ENCODE assay signal across 9 mouse cellular contexts in genomic region chr7:114719381-114720131, GRCm38 (mm10). TPM values are rescaled to one million over a fixed set of nuclear protein-coding genes. Genes with fewer than 3 reads are reported as not detected.
DNase-seq lines count a peak whose midpoint lies in the region; ATAC-seq lines count a peak whose summit lies in the region.
"Had no signal": no experiment of that assay in that cellular context is flagged by ENCODE, and none has a peak within 500 bp of the region (broad histone marks: within the 10 kb centered on the region; RNA-seq: fewer than 3 reads in every experiment).

No protein-coding gene starts in this region.

- no peak overlapping the region for H3K27ac ChIP-seq in heart, embryonic 11.5 days (ENCODE audit: low read depth, low read length)
- H3K27ac ChIP-seq in kidney, embryonic 14.5 days (ENCODE audit: low read depth, low read length), result no peak overlapping the region

- H3K9me3 ChIP-seq in heart, embryonic 11.5 days (replicated peaks; ENCODE audit: control insufficient read depth, low read length), result no peaks in the 10 kb centered on the region
- no peaks in the 10 kb centered on the region for H3K9me3 ChIP-seq in kidney, embryonic 14.5 days (ENCODE audit: control insufficient read depth, low read length)

- H3K36me3 ChIP-seq in heart, embryonic 11.5 days (ENCODE audit: control insufficient read depth, insufficient read depth, low read length), result no peaks in the 10 kb centered on the region
- no peaks in the 10 kb centered on the region for H3K36me3 ChIP-seq in kidney, embryonic 14.5 days (ENCODE audit: control insufficient read depth, insufficient read depth, low read length)
- H3K36me3 ChIP-seq in splenic B cell, adult 2 months (ENCODE audit: control insufficient read depth, insufficient read depth, low read length, poor library complexity, severe bottlenecking), result no peaks in the 10 kb centered on the region

- no peak for ATAC-seq in heart, embryonic 11.5 days (replicated peaks; ENCODE audit: insufficient number of reproducible peaks, low FRiP score, low TSS enrichment)
- ATAC-seq in kidney, embryonic 14.5 days (ENCODE audit: low FRiP score, low TSS enrichment), result peak; percentile 78

- H3K27me3 ChIP-seq in heart, embryonic 11.5 days (ENCODE audit: control insufficient read depth, insufficient read depth, low read length), result peaks cover 43% of the 10 kb centered on the region
- H3K27me3 ChIP-seq in kidney, embryonic 14.5 days (ENCODE audit: control insufficient read depth, insufficient read depth, low read length), result peaks cover 25% of the 10 kb centered on the region
- H3K27me3 ChIP-seq in splenic B cell, adult 2 months (ENCODE audit: control insufficient read depth, insufficient read depth, low read length, poor library complexity, severe bottlenecking), result no peaks in the 10 kb centered on the region

- peak overlapping the region; percentile 28 for H3K4me3 ChIP-seq in heart, embryonic 11.5 days (ENCODE audit: low read depth, low read length)
- H3K4me3 ChIP-seq in kidney, embryonic 14.5 days (ENCODE audit: low read length), result no peak overlapping the region; the same call in 1 of the 2 replicates

- H3K4me1 ChIP-seq in heart, embryonic 11.5 days (ENCODE audit: control insufficient read depth, insufficient read depth, low read length), result peaks cover 11% of the 10 kb centered on the region
- H3K4me1 ChIP-seq in kidney, embryonic 14.5 days (ENCODE audit: control insufficient read depth, insufficient read depth, low read length), result peaks cover 7% of the 10 kb centered on the region; the same call in 1 of the 2 replicates

- peak overlapping the region; percentile 59 for H3K4me2 ChIP-seq in heart, embryonic 11.5 days
- peak overlapping the region; percentile 32 for H3K4me2 ChIP-seq in kidney, embryonic 14.5 days (replicated peaks; ENCODE audit: low read depth, low read length)

- H3K9ac ChIP-seq in heart, embryonic 11.5 days (ENCODE audit: low read depth, low read length), result no peak overlapping the region
- peak overlapping the region; percentile 31; the same call in 1 of the 2 replicates for H3K9ac ChIP-seq in kidney, embryonic 14.5 days (ENCODE audit: low read depth, low read length)

- WGBS in heart, embryonic 11.5 days (ENCODE audit: insufficient replicate concordance), result 4% methylated on average over 17 of the region's 17 CpGs
- 5% methylated on average over 17 of the region's 17 CpGs for WGBS in kidney, embryonic 14.5 days

- DNase-seq in right cerebral cortex, adult 18-20 months, result peak; percentile 4
- no peak for DNase-seq in right cerebral cortex, postnatal 36 days (ENCODE audit: low spot score in 2 of 2)
- DNase-seq in cerebellum, adult 9-11 months, result peak; percentile 3
- peak; percentile 18 for DNase-seq in lung, postnatal 14 days
- peak; percentile 38 for DNase-seq in splenic B cell, adult 2 months (ENCODE audit: low read depth, low spot score)
- DNase-seq in gastrocnemius, postnatal 10 days, result no peak

RNA-seq across cellular contexts. Expression of gene Calcb, which starts 1.1 kb away (rescaled TPM):
- 0.17 TPM in 1 of 2 replicates, not detected in the other for polyA plus RNA-seq in heart, embryonic 11.5 days (2014; fragmentation: Nextera tagmentation; extraction: Ambion mirVana)
- polyA plus RNA-seq in kidney, embryonic 14.5 days (2014; fragmentation: Nextera tagmentation; extraction: Ambion mirVana), result not detected in 2 replicates
- not detected for total RNA-seq in gastrocnemius, postnatal 10 days (2021)
- total RNA-seq: neutrophil, adult 5-6 weeks had no signal

RNA-seq across cellular contexts. Expression of gene Insc, which starts 23.9 kb away (rescaled TPM):
- 0.93 and 1.1 TPM in 2 replicates for polyA plus RNA-seq in heart, embryonic 11.5 days (2014; fragmentation: Nextera tagmentation; extraction: Ambion mirVana)
- polyA plus RNA-seq in kidney, embryonic 14.5 days (2014; fragmentation: Nextera tagmentation; extraction: Ambion mirVana), result 1.6 and 1.7 TPM in 2 replicates
- total RNA-seq in gastrocnemius, postnatal 10 days (2021), result 1 to 10 TPM; 3.9 to 6.1 TPM
- total RNA-seq: neutrophil, adult 5-6 weeks had no signal

Comparison
In these comparisons a context has a peak if more than half of its experiments do, and no peak if none do; other contexts are left out.
1. DNase-seq: peak in right cerebral cortex, adult 18-20 months (single experiment), cerebellum, adult 9-11 months (single experiment), lung, postnatal 14 days (single experiment) and splenic B cell, adult 2 months (single experiment); none in right cerebral cortex, postnatal 36 days (0 of 2) and gastrocnemius, postnatal 10 days (single experiment).